Mouse (Mus musculus) lung, postnatal 10 days (tissue): ENCODE measurements around the gene Gm44579.

Source experiments
- DNase-seq: peaks from one replicate; pipeline ENCODE4 v3.0.0; 2021

Gm44579 gene

GRCm38 (mm10) chr15:98167645-98168621, 52.8 kb downstream of the Gm44579 start:
- peak; percentile 86 for DNase-seq

DNA sequence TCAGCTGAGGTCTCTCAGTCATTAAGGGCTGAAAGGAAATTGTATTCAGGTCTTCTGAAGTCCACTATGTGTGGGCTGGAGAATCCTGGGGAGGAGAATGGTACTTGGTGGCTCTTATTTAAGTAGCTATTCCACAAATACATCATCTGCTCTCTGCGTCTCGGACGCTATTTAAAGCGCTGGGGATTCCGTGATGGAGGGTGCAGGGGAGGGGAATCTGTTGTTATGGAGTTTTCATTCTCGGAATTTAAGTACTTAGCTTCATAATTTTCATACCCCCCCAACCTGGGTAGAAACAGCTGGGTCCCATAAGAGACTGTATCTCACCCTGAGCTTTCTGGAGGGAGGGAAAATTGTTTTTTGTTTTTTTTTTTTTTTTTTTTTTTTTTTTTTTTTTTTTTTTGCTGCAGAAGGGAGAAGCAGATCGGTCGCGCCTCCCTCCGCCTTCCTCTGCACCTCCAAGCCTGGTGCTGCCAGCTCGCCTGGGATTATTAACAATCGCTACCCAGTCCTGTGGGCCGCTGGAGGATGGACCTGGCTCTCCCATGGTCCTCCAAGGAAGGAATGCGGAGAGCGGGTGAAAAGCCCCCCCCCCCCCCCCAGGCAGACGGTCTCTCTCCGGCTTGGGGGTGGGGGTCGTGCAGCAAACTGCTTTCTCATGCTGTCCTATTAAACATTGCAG, 53.7 kb downstream of the Gm44579 start, which contains the start of gene Ccdc184:
Ccdc184 (plus strand) TSS at position 196 of the 682 bp plus-strand sequence.
- no peak for DNase-seq

DNA sequence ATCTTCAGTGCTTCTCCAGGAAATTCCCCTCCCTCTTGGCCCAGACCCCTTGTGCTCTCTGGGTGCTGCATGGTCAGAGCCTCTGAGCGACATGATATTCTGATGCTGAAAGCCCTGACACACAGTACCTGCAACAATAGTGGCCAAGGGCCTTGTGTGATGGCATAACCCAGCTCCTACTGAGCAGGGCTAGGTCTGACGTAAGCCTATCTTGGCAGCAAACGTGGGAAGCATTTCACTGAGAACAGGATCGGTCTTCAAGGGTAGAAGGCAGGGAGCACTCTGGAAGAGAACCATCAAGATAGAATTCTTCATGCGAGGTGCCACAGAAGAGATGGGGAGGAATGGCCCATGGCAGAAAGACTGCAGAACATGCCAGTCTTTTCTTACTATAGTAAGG, 55.3 kb downstream of the Gm44579 start, which contains the start of gene Asb8:
Asb8 (minus strand) TSS at position 101 of the 400 bp plus-strand sequence.
- no peak for DNase-seq

DNA sequence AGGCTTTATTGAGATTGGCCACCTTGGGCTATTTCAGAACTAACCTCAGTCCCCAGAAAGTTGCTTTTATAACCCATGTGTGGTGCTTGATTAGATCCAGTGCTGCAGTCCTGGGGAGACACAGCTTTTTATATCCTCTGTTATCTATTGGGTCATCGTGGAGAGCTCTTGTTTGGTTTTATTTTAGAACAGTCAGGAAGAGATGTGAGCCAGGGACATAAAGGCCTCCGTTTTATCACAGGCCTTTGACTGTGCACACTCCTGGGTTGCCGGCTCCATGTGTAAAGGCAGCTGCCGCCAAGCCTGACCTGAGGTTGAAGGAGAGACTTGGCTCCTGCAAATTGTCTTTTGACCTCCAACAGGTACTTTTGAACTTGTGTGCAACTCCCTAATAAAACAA, 58.2 kb downstream of the Gm44579 start:
- no peak for DNase-seq

- DNase-seq, result no peak
These were observed 59.6 kb downstream of the Gm44579 start for GRCm38 (mm10) chr15:98161026-98161805.

DNA sequence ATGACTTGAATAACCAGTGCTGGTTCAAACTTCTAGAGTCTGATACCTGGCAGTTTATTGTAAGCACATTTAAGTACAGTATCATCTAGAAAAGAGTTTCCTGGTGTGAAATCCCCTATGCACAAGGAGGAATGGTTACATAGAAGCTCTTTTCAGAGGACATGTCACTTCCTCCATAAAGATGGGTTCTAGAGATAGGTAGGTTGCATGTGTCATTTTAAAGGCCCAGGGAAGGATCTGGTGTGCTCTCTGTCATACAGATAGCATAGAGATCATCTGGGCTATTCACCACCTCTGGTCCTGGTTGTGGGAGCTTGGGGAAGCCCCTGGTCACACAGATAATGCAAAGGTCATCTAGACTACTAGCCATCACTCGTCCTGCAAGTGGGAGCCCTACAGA, 63.5 kb downstream of the Gm44579 start:
- no peak for DNase-seq

- no peak for DNase-seq
These were observed 64.8 kb downstream of the Gm44579 start for GRCm38 (mm10) chr15:98155944-98156343.

DNA sequence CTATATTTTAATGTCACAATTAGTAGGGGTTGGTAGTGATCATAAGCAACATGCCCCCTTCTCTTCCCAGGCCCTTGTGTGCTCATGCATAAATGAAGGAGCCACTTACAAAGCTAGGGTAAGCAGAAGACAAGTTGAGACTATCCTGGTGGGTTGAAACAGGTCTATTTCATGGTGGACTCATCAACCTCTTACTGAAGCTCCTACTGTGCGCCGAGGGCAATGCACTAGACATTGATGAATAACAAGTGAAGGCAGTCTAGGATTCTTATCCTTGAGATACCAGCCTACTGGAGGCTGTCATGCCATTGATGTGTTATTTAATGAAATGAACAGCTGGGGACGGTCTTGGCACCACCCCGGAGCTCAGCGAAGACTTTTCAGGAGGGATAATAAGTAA, 65.5 kb downstream of the Gm44579 start:
- DNase-seq, result no peak

GRCm38 (mm10) chr15:98154631-98155030, 66.1 kb downstream of the Gm44579 start:
- DNase-seq, result no peak

GRCm38 (mm10) chr15:98154146-98154545, 66.6 kb downstream of the Gm44579 start:
- no peak for DNase-seq

DNA sequence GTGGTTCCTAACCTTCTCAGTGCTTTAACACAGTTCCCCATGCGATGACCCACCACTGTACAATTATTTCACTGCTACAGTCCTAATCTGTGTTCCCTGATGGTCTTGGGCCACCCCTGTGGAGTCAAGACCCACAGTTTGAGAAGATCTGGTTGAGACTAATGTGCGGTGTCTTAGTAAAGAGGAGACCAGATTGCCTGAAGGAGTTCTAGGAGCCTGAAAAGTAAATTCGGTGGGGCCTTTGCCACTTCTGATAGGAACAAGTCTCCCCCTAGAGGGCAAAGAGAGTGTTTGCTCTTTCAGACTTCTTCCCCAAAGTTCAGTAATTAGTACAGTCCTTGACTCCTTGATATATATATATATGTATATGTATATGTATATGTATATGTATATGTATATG, 67.2 kb downstream of the Gm44579 start:
- DNase-seq, result peak; percentile 51

- DNase-seq, result peak; percentile 60
These were observed 67.9 kb downstream of the Gm44579 start for GRCm38 (mm10) chr15:98152916-98153315.

GRCm38 (mm10) chr15:98149166-98149602, 71.6 kb downstream of the Gm44579 start:
- DNase-seq, result peak; percentile 46

DNA sequence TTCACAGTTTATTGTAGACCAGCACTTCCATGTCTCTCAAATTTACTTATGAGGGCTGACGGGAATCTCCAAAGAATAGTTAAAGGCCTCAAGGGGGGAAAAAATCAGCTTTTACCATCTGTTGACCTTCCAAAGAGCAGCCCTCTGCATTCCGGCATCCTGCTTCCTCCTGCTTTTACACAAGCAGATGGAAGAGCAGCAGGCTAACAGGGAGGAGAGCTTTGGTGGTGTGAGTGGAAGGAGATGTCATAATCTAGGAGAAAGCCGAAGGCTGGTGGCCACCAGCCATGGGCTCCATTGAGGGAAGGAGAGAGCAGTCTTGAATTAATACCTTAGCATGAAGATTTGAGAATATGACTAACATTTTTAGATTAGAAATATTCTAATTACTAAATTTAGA, 72.4 kb downstream of the Gm44579 start:
- DNase-seq, result no peak

- DNase-seq, result peak; percentile 96
These were observed 75.1 kb downstream of the Gm44579 start for GRCm38 (mm10) chr15:98145559-98146181.

DNA sequence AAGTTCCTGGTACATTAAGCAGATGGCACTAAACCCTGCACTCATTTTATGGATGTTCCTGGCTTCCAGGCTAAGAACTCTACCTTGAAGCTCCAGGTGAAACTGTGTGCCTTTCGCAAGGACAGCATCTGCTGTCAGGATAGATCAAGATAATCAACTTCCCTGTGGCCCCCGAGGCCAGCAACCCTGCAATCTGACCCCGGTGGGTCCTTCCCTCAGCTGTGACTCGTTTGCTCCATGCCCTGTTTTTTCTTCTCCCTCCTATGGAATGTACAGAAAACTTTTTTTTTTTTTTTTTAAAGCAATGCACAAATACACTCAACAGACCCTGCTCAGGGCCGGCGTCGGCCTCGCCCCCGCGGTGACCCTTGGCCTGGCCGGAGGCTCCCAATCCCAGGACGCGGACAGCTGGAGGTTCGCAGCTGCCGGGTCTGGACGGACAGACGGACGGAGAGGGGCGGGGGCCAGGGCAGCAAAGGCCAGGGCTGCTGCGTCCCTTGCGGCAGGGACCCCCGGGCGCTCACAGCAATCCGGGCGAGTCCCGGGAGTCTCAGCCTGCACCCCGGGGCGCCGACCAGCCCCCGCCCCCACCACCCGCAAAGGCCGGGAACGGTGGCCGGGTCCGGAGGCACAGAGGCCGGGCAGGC, 75.8 kb downstream of the Gm44579 start:
- peak; percentile 53 for DNase-seq

- no peak for DNase-seq
These were observed 78.3 kb downstream of the Gm44579 start for GRCm38 (mm10) chr15:98142515-98142914.

- no peak for DNase-seq
These were observed 80.0 kb downstream of the Gm44579 start for GRCm38 (mm10) chr15:98140809-98141208.

- DNase-seq, result no peak
These were observed 81.0 kb downstream of the Gm44579 start for GRCm38 (mm10) chr15:98139763-98140162.

DNA sequence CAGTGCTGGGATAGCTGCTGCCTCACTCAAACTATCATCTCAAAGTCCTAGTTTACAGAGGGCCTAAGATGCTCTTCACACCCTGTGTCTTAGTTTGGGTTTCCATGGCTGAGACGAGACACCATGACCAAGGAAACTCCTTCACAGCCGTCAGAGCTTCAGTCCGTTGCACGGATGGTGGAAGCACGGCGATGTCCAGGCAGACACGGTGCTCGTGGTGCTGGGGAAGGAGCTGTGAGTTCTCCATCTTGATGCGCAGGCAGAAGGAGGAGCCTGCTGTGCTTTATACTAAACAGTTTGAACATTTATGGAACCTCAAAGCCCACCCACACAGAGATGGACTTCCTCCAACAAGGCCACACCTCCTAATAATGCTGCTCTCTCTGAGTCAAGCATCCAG, 83.9 kb downstream of the Gm44579 start:
- DNase-seq, result no peak
